Mouse (Mus musculus) embryo, embryonic 9.5 days (tissue): ENCODE measurements around the gene 2310011J03Rik.
A peak's percentile ranks its signal among the peaks of the same experiment; 100 is the strongest.

ENCODE experiments used
- DNase-seq: peaks from one replicate; pipeline ENCODE4 v3.0.0-alpha.2; 2017; ENCODE audit errors: extremely low spot score

Gene 2310011J03Rik

DNA sequence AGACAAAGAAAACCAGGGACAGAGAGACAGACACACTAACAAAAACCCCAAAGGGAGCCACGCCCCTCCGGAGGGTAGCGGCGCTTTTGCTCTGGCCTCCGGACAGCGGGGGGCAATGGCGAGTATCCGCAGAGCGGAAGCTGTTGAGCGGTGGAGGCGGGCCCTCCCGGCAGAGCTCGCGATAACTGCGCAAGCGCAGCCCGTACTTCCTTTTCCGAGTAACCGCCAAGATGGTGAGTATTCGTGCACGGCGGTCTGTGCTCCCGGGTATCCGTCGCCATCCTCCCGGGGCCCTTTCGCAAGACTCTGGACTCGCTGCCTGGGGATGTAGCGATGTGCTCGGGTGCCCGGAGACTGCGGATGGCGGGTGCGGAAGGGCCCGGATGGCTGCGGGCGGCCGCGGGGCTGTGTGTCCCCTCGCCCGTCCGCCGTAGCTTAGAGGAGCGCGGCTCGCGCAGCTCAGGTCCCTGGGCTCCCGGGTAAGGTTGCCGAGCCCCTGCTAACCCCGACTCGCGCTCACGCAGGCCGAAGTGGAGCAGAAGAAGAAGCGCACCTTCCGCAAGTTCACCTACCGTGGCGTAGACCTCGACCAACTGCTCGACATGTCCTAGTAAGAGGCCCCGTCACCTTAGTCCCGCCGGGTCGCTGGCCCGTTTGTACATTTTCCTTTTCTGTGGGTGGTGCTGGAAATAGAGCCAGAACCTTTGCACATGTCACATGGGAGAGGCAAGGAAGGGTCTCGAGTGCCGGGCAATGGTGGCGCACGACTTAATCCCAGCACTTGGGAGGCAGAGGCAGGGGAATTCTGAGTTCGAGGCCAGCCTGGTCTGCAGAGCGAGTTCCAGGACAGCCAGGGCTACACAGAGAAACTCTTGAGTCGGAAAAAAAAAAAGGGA, 27.8 kb downstream of the 2310011J03Rik start, which contains the start of gene Rps15:
TSS of gene Rps15 (plus strand) at position 203 of the 896 bp plus-strand sequence.
- DNase-seq = peak; percentile 94

DNA sequence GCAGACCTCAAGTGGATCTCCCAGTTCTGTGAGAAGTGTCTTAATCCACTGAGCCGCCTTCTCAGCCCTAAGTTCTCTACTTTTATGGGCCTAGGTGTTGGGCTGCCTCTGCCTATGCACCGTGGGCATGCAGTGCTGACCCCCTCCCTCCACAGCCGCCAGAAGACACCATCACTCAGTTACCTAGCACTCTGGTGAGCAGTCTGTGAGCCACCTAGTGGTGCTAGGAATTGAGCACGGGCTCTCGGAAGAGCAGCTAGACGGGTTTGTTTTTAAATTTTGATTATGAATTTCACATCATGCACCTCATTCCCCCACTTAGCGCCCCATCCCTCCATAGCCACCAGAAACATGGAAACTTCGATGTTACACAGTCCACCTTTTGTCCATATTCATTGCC, 31.7 kb downstream of the 2310011J03Rik start:
- no peak for DNase-seq

DNA sequence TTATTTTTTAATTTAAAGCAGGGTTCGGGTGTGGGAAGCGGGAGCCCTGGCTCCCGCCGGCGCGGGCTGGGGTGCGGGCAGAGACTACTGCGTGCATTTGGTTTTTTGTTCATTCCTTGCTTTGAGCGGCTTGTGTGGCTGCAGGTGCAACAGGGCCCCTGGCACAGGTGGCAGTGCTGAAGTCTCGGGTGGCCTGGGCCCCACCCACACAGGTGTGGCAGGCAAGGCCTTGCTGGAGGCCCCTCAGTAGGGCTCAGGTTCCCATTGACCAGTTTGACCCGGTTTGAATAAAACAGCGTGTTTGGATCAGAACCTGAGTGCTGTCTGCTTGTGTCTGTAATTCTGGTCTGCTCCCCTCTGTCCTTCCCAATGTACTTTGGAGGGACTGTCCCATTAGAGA, 32.2 kb downstream of the 2310011J03Rik start:
- no peak for DNase-seq

DNA sequence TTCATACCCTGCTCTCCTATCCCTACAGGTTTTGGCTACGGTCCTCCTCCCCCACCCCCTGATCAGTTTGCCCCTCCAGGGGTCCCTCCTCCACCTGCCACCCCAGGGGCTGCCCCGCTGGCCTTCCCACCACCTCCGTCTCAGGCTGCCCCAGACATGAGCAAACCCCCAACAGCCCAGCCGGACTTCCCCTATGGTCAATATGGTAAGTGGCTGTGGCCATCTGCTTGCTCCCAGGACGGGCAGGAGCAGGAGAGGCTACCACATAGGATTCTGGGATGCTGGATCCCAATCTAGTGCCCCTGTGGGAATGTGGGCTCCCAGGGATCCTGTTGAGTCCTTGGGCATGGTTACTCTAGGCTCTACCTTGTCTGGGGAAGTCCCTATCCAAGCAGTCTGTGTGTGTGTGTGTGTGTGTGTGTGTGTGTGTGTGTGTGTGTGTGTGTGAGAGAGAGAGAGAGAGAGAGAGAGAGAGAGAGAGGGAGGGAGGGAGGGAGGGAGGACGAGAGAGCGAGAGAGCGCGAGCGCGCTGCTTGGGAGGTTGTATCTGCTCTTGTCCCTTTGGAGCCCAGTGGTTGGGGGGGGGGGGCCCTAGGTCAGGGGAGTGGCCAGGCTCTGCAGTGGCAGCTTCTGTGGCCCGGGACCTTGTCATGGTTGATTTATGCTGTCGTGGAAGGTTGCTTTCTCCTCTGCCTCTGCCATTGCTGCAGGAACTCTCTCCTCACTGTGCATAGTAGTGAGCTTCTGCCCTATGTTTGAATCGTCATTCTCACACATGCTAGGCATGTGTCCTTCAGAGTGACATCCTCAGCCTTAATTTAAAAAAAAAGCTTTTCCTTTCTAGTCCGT, 34.9 kb downstream of the 2310011J03Rik start:
- DNase-seq = no peak

DNA sequence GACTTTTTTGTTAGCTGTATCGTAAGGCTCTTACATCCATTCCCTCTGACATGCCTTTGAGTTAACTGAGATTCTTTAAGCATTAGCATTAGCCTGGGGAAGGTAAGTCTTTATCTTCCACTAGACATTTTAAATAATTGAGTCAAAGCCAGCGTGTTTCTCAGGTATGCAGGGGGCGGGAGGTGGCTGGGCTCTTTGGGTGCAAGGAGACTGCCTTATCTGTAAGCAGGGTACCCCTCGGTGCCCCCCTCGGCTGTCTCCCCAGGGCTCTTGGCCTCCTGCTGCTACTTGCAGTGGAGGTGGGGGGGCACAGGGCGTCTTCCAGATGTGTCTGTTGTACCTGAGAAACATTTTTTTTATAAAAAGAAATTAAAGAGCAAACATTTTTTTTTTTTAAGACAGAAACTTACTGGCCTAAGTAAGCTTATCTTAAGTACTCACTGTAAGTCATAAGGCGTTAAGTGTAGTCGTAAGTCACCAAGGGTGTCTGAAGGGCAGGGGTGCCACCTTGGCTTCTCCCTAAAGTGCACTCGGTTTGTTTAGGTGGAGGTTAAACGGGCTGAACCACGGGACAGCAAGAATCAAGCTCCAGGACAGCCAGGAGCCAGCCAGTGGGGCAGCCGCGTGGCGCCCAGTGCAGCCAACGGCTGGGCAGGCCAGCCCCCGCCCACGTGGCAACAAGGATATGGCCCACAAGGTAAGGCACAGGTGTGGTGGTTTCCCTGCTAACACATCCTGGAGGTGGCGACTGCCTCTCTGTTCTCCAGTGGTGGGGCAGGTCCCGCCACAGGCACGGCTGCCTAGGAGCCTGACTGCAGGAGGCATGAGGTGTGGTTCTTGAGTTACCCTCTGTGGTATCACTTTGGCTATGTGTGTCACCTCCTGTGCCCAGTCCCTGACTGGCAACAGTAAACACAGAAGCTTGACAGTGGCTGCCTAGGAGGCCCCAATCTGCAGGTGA, 37.6 kb downstream of the 2310011J03Rik start:
- DNase-seq = no peak

DNA sequence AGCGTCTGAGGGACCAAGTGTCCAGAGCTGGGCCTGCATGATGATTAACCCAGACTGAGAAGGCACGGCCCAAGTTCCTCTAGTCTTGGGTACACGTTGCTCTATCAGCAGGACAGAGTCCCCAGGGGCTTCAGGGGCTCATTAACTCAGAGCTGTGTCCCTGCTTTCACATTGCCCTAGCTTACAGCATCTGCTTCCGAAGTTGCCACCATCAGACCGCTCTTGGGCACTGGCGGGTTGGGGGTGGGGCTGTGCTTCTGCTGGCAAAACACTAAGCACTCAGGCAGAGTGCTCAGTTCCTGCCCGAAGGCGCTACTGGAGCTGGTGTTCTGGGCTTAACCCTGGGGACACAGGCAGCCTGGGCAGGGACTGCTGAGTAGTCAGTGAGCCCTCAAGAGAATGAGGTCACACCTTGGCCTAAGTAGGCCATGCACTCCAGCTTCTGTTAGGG, 38.4 kb downstream of the 2310011J03Rik start:
- DNase-seq = no peak

DNA sequence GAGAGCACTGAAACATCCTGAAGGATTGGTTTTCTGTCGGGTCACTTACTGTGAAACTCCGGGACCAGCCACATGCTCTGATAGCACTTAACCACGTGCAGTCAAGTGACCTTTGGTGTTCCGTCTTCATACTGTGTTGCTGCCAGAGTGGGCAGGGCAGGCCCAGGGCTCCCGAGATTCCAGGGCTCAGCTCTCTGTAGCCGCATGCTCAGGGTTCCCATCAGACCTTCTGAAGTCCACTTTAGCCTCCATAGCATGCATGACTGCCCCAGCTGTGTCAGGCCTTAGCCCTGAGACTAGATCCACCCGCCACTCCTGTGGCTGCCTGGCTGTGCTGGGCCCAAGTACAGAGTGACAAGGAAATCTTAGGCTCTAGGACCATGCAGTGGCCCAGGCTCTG, 39.0 kb downstream of the 2310011J03Rik start:
- no peak for DNase-seq

DNA sequence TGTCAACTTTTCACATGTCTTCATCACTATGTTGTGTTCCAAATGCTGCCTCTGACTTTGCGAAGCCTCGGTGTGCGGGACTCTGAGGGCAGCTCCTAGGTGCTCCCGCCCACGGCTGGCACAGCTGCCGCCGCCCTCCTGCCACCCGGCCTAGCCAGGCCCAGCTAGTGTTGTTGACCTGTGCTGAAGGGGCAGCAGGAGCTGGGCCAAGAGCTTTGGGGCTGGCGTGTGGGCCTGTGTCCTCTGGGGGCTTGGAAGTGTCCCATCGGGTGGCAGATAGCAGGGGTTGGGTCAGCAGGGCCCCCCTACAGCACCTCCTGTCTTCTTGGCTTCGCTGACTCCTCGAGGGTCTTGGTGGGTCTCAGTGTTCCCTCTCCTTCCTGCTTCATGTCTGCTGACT, 41.1 kb downstream of the 2310011J03Rik start:
- no peak for DNase-seq

DNA sequence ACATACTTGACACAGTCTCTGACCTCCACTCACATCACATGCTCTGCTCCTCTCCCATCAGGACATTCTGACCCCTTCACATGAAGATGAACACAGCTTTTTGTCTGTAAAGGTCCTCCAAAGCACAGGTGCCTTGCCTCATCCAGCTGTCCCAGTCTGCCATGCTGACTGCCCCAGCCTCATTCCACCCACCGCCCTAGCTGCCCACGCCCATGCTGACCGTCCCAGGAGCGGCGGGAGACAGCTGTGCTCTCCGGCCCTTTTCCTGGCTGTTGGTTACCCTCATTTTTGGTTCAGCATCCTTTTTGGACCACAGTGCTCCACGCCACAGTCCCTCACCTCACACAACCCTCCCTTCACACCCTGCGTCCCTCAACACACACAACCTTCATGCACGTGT, 41.9 kb downstream of the 2310011J03Rik start:
- no peak for DNase-seq

DNA sequence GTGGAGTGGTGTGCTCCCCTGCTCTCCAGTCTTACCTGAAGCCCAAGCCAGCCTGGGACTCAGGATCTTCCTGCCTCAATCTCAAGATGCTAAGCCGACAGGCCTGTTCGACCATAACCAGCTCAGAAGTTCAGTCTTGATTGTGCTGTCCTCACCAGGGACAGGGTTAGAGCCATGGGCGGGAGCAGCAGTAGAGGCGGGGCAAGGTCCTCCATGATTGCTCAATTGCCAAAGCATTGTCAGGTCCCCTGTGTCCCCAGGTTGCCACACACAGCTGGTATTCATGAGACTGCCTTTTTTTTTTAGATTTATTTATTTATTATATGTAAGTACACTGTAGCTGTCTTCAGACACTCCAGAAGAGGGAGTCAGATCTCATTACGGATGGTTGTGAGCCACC, 44.1 kb downstream of the 2310011J03Rik start:
- DNase-seq = no peak

DNA sequence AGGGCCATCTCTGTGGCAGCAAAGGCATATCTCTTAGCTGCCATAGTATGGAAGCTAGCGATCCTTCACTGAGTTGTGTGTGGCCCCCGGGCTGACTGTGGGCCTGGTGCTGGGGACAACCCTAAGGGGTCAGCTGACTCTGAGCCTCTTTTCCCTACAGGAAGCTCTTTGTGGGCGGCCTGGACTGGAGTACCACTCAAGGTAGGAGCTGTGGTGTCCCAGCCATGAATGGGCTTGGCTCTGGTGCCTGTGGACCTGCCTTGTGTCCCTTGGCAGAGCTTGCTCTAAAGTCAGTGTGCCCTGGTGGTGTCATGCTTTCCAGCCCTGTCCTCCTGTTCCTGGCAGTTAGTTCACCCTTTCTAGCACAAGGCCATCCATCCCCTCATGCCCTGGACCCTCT, 46.5 kb downstream of the 2310011J03Rik start:
- DNase-seq = no peak

DNA sequence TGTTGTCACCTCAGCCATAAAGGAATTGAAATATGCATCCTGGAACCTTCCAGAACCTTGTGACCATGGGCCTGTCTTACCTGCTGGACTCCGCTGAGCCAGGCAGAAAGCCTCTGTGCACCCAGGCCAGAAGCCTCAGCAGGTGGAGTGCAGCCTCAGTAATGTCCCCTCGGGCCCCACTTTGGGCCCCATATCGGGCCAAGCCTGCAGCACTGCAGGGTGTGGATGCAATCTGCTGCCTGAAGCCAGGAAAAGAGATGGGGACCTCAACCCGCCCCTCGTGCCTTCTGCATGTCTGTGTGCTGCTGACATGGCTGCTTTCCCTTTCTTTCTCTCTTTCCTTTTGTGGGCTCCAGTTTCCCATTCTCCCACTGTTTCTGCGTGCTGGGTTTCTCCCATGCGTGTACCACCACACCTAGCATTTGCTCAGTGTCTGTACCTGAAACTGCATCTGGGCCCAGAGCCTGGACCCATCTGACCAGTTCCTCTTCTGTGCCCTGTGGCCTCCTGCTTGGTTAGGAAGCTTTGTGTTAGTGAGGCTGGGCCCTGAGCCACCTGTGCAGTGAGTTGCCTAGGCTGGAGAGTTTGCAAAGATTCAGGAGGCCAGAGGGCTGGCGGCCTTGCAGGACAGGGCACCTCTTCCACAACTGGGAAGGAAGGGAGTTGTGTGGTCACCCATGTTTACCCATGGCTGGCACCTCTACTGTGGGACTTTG, 48.3 kb downstream of the 2310011J03Rik start:
- DNase-seq = no peak

DNA sequence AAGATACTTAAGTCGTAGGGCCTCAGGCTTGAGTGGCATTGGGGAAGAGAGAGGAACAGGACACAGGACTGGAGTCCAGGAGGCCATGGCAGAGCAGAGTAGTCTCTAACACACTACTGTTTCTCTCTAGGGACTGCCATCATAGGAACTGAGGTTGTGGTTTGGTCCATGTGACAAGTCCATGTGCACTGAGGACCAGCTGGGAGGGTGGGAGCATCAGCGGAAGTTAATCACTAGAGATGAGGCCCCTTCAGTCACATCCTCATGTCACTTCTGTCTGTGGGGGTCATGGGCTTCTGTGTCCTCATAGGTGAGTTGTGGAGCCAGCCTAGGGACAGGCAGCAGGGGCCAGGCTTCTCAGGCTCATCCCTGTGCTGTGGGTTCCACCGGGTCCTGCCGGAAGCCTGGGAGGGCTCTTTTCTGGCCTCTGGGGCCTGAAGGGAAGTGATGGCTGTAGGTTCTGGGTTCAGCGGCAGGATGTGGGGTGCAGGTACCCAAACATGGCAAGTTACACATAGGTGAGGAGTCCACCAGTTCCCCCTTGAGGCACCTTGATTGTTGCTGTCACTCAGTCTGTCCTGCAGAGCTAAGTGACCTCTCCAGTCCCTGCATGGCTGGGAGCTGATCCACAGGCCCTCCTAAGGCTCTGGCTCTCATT, 49.0 kb downstream of the 2310011J03Rik start:
- DNase-seq = no peak

DNA sequence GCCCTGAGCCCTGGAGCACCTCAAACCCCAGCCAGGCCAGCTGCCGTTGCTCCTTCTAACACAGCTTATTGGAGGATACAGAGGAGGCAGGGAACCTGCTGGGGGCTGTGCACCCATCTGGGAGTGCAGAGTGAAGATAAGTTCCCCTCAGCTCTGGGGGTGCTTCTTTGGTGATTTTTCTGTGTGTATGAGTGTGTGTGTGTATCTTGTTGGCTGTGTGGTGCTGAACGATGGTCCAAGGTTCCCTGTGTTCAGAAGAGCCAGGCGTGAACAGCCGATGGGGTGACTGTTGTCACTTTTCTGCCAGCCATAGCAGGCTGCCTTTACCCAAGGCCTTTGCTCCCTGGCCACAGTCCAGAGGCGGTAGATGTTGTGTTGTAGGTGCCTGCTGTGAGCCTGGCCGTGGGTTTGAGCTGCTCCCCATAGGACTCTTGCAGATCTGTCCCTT, 49.6 kb downstream of the 2310011J03Rik start:
- no peak for DNase-seq

DNA sequence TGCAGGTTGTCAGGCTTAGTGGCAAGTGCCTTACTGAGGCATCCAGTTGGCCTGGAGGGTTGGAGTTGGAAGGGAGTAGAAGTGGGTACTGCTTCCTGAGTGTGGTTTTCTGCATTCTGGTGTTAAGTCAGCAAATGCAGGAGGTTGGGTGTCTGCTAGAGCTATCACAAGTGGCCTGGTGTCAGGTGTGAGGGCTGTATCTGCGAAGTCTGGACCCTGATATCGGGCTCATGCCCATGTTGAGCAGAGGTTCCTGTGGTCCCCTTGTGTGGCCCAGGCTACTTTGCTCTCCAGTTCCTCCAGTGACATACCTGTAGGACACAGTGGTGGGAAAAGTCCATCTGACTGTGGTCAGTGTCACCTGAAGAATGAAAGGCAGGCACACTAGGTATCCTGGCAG, 50.2 kb downstream of the 2310011J03Rik start:
- no peak for DNase-seq
